Mouse (Mus musculus) C2C12 (cell line): Measurements from ENCODE around the gene Ccdc57.

Experiments
- CEBPB ChIP-seq: IDR thresholded peaks from one replicate; pipeline ENCODE4 v1.6.1; 2011; ENCODE audit warnings: low read depth, mild to moderate bottlenecking, control low read depth, moderate library complexity
- CTCF ChIP-seq: IDR thresholded peaks from one replicate; pipeline ENCODE4 v1.5.1; 2011; ENCODE audit not compliant: control insufficient read depth, insufficient read depth, insufficient read length
- MAX ChIP-seq: IDR thresholded peaks from one replicate; pipeline ENCODE4 v1.6.1; 2011; ENCODE audit warnings: mild to moderate bottlenecking, control low read depth
- MYOD1 ChIP-seq: IDR thresholded peaks from one replicate; pipeline ENCODE4 v1.6.1; 2011; ENCODE audit warnings: low read depth; ENCODE audit not compliant: control insufficient read depth, insufficient read length
- MYOG ChIP-seq: IDR thresholded peaks from one replicate; pipeline ENCODE4 v1.6.1; 2011; ENCODE audit not compliant: control insufficient read depth, insufficient read length; ENCODE audit errors: extremely low read depth
- USF1 ChIP-seq: IDR thresholded peaks from one replicate; pipeline ENCODE4 v1.6.1; 2011; ENCODE audit warnings: low read depth, mild to moderate bottlenecking, control low read depth, moderate library complexity

- TF ChIP-seq CTCF: no peak
- TF ChIP-seq MYOG: no peak
- no peak for TF ChIP-seq USF1
- no peak for TF ChIP-seq CEBPB
- no peak for TF ChIP-seq MAX
- TF ChIP-seq MYOD1: no peak
Measured at GRCm38 (mm10) chr11:120825289-120825863, 107.3 kb downstream of the Ccdc57 start.
